Mouse (Mus musculus): ENCODE results near the gene Arid1b. TPM values are rescaled to one million over a fixed set of nuclear protein-coding genes. Genes with fewer than 3 reads are reported as not detected.
A peak's percentile ranks its signal among the peaks of the same experiment; 100 is the strongest.

Arid1b gene
- polyA plus RNA-seq, 1 experiment from 2014 or later: 12.4 TPM

DNA sequence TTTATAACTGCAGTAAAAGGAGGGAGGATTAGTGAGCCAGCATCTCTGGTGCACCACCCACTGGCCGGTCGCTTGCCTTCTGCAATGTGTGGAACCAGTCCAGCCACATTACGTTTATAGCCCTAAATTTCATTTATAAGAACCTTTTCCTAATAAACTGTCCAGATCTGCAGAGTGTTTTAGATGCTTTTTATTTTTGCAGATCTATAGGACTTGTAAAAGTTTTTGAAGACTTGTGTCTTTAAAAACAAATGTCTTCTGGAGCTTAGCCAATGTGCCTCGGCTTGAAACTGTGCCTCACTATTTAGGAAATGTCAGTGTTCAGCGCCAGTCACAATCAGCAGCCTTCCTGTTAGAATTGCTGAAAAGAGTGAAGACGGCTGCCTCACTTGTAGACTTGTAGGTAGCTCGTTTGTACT, 211.0 kb downstream of the Arid1b start:
- WGBS: 56% methylated on average over 7 of the region's 7 CpGs
- Histone ChIP-seq H3K4me1 (ENCODE audit: control insufficient read depth, insufficient read depth, low read length) (peaks cover 27% of the 10 kb centered on the region), H3K27me3 (replicated peaks; ENCODE audit: control insufficient read depth, insufficient read depth, low read length) (no peaks in the 10 kb centered on the region), H3K27ac (replicated peaks; ENCODE audit: low read depth, low read length) (no peak overlapping the region), H3K4me2 (ENCODE audit: low read depth, low read length) (no peak overlapping the region), H3K36me3 (ENCODE audit: control insufficient read depth, insufficient read depth, low read length) (no peaks in the 10 kb centered on the region), H3K9ac (ENCODE audit: low read depth, low read length) (no peak overlapping the region), H3K9me3 (ENCODE audit: control insufficient read depth, low read length) (no peaks in the 10 kb centered on the region), H3K4me3 (ENCODE audit: low read depth, low read length) (no peak overlapping the region)
- no peak for ATAC-seq (ENCODE audit: low read depth)
- no peak for DNase-seq (ENCODE audit: low spot score)

DNA sequence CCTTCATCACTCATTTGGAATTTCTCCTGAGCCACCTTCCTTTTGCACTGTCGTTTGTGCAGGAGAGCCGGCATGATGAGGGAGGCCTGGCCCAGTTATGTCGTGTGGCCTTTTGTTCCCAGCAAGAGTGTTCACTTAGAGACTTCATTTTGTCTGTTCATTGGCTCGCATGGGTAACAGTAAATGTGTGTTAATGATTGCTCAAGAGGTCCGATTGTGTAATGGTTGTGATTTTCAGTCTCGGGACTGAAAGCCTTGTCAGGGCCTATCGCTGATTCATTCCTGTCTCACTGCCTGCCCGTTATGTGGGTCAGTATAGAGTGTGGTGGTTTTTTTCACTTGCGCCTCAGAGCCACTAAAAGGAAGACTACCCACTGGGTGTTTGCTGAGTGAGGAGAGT, 212.6 kb downstream of the Arid1b start:
- Histone ChIP-seq H3K9ac (ENCODE audit: low read depth, low read length) (no peak overlapping the region), H3K9me3 (ENCODE audit: control insufficient read depth, low read length) (no peaks in the 10 kb centered on the region), H3K4me1 (ENCODE audit: control insufficient read depth, insufficient read depth, low read length) (peaks cover 37% of the 10 kb centered on the region), H3K4me3 (ENCODE audit: low read depth, low read length) (no peak overlapping the region), H3K27ac (replicated peaks; ENCODE audit: low read depth, low read length) (no peak overlapping the region), H3K4me2 (ENCODE audit: low read depth, low read length) (no peak overlapping the region), H3K36me3 (ENCODE audit: control insufficient read depth, insufficient read depth, low read length) (no peaks in the 10 kb centered on the region), H3K27me3 (replicated peaks; ENCODE audit: control insufficient read depth, insufficient read depth, low read length) (no peaks in the 10 kb centered on the region)
- no peak for DNase-seq (ENCODE audit: low spot score)
- ATAC-seq (ENCODE audit: low read depth): no peak
- 80% methylated on average over 9 of the region's 9 CpGs for WGBS

- WGBS: 82% methylated on average over 8 of the region's 8 CpGs
- H3K4me2 ChIP-seq (ENCODE audit: low read depth, low read length): no peak overlapping the region
- H3K4me1 ChIP-seq (ENCODE audit: control insufficient read depth, insufficient read depth, low read length): peaks cover 40% of the 10 kb centered on the region
- no peak overlapping the region for H3K27ac ChIP-seq (replicated peaks; ENCODE audit: low read depth, low read length)
- H3K9ac ChIP-seq (ENCODE audit: low read depth, low read length): no peak overlapping the region
- no peaks in the 10 kb centered on the region for H3K9me3 ChIP-seq (ENCODE audit: control insufficient read depth, low read length)
- ATAC-seq (ENCODE audit: low read depth) (no peak), DNase-seq (ENCODE audit: low spot score) (no peak)
- no peaks in the 10 kb centered on the region for H3K36me3 ChIP-seq (ENCODE audit: control insufficient read depth, insufficient read depth, low read length)
- H3K27me3 ChIP-seq (replicated peaks; ENCODE audit: control insufficient read depth, insufficient read depth, low read length): no peaks in the 10 kb centered on the region
- H3K4me3 ChIP-seq (ENCODE audit: low read depth, low read length): no peak overlapping the region
Measured at GRCm38 (mm10) chr17:5207881-5208280, 213.7 kb downstream of the Arid1b start.

GRCm38 (mm10) chr17:5208362-5208761, 214.2 kb downstream of the Arid1b start:
- 21% methylated on average over 3 of the region's 3 CpGs for WGBS
- no peak for DNase-seq (ENCODE audit: low spot score)

DNA sequence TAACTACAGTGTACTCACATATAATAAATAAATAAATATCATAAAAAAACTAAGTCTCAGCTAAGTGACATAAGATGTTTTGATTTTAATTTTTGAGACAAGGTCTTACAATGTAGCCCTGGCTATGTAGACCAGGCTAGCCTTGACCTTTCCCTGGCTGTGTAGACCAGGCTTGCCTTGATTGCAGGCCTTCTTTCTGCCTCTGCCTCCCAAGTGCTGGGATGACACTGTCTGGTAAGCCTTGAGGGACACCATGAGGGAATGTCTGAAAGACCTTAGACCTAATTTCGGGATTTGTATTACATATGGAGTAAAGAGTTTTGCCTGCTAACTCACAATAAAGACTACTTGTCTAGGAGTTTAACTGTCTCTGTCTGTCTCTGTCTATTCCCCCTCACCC, 214.9 kb downstream of the Arid1b start:
- ATAC-seq (ENCODE audit: low read depth) (no peak), DNase-seq (ENCODE audit: low spot score) (no peak)
- Histone ChIP-seq H3K27ac (replicated peaks; ENCODE audit: low read depth, low read length) (no peak overlapping the region), H3K4me1 (ENCODE audit: control insufficient read depth, insufficient read depth, low read length) (peaks cover 36% of the 10 kb centered on the region), H3K9me3 (ENCODE audit: control insufficient read depth, low read length) (no peaks in the 10 kb centered on the region), H3K4me2 (ENCODE audit: low read depth, low read length) (no peak overlapping the region), H3K4me3 (ENCODE audit: low read depth, low read length) (no peak overlapping the region), H3K9ac (ENCODE audit: low read depth, low read length) (no peak overlapping the region), H3K27me3 (replicated peaks; ENCODE audit: control insufficient read depth, insufficient read depth, low read length) (no peaks in the 10 kb centered on the region), H3K36me3 (ENCODE audit: control insufficient read depth, insufficient read depth, low read length) (no peaks in the 10 kb centered on the region)
- WGBS: 89% methylated on average over 1 of the region's 1 CpGs

More at GRCm38 (mm10) chr17:5208362-5208761, 214.2 kb downstream of the Arid1b start:
- Histone ChIP-seq H3K4me2 (ENCODE audit: low read depth, low read length) (no peak overlapping the region), H3K27me3 (replicated peaks; ENCODE audit: control insufficient read depth, insufficient read depth, low read length) (no peaks in the 10 kb centered on the region), H3K4me3 (ENCODE audit: low read depth, low read length) (no peak overlapping the region), H3K27ac (replicated peaks; ENCODE audit: low read depth, low read length) (no peak overlapping the region), H3K9me3 (ENCODE audit: control insufficient read depth, low read length) (no peaks in the 10 kb centered on the region), H3K9ac (ENCODE audit: low read depth, low read length) (no peak overlapping the region), H3K36me3 (ENCODE audit: control insufficient read depth, insufficient read depth, low read length) (no peaks in the 10 kb centered on the region), H3K4me1 (ENCODE audit: control insufficient read depth, insufficient read depth, low read length) (peaks cover 35% of the 10 kb centered on the region)
- ATAC-seq (ENCODE audit: low read depth): no peak

DNA sequence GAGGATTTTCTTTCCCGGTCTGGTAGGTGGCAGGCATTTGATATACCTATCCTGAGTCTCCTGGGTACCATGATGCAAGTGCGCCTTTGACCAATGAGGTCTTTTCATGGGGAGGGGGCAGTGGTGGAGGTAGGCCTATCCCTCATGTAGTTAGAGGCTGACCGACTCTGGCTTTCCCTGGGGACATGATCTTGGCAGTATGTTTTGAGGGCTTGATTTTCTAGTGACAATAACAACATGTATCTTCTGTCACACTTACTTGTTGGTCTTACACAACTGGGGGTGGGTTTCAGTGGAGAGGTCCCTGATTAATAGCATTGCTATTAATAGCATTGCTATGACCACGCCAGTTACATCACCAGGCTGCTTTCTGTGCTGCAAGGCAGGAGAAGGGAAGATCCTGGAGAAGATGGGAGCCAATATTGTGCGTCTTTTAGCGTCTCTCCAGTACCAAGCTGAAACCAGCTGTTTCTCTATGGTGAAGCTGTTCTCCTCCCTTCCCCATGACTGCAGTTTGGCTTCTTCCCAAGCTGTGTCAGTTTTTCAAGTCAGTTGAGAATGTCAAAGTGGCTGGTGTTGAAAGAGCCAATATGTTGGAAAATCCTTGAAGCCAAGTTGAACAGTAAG, 216.1 kb downstream of the Arid1b start:
- no peaks in the 10 kb centered on the region for H3K36me3 ChIP-seq (ENCODE audit: control insufficient read depth, insufficient read depth, low read length)

DNA sequence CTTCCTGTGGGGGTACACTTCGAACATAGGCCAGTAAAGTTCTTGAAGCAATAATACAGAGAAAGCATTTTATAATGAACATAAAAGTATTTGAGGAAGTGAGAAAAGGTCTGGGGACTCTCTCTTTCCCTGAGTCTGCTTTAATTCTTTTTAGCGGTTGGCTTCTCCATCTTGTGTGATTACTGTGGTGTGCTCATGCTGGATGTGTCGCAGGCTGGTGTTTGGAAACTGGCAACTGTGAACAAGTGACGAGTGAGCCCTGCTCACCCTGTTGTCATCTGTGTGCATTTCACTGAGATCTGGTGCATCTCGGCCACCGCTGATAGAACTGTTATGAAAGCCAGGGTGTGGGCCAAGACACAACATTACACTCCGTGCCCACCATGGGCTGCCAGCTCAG, 216.8 kb downstream of the Arid1b start:
- 82% methylated on average over 7 of the region's 7 CpGs for whole genome bisulfite sequencing
- ATAC-seq (ENCODE audit: low read depth): no peak
- H3K36me3 ChIP-seq (ENCODE audit: control insufficient read depth, insufficient read depth, low read length): no peaks in the 10 kb centered on the region
- H3K4me2 ChIP-seq (ENCODE audit: low read depth, low read length): no peak overlapping the region
- H3K9me3 ChIP-seq (ENCODE audit: control insufficient read depth, low read length): no peaks in the 10 kb centered on the region
- H3K4me1 ChIP-seq (ENCODE audit: control insufficient read depth, insufficient read depth, low read length): peaks cover 30% of the 10 kb centered on the region
- no peak overlapping the region for H3K9ac ChIP-seq (ENCODE audit: low read depth, low read length)
- no peak overlapping the region for H3K4me3 ChIP-seq (ENCODE audit: low read depth, low read length)
- H3K27me3 ChIP-seq (replicated peaks; ENCODE audit: control insufficient read depth, insufficient read depth, low read length): no peaks in the 10 kb centered on the region
- DNase-seq (ENCODE audit: low spot score): no peak
- H3K27ac ChIP-seq (replicated peaks; ENCODE audit: low read depth, low read length): no peak overlapping the region

More for the DNA sequence above, 216.1 kb downstream of the Arid1b start:
- ATAC-seq (ENCODE audit: low read depth) (peak; percentile 27; the same call in 1 of the 2 replicates), DNase-seq (ENCODE audit: low spot score) (peak; percentile 74)
- WGBS: 76% methylated on average over 6 of the region's 6 CpGs
- Histone ChIP-seq H3K27ac (replicated peaks; ENCODE audit: low read depth, low read length) (no peak overlapping the region), H3K4me3 (ENCODE audit: low read depth, low read length) (no peak overlapping the region), H3K27me3 (replicated peaks; ENCODE audit: control insufficient read depth, insufficient read depth, low read length) (no peaks in the 10 kb centered on the region), H3K9me3 (ENCODE audit: control insufficient read depth, low read length) (no peaks in the 10 kb centered on the region), H3K4me1 (ENCODE audit: control insufficient read depth, insufficient read depth, low read length) (peaks cover 34% of the 10 kb centered on the region), H3K4me2 (ENCODE audit: low read depth, low read length) (no peak overlapping the region), H3K9ac (ENCODE audit: low read depth, low read length) (no peak overlapping the region)

GRCm38 (mm10) chr17:5212166-5212565, 218.0 kb downstream of the Arid1b start:
- H3K9ac ChIP-seq (ENCODE audit: low read depth, low read length): no peak overlapping the region
- WGBS: 64% methylated on average over 12 of the region's 12 CpGs

DNA sequence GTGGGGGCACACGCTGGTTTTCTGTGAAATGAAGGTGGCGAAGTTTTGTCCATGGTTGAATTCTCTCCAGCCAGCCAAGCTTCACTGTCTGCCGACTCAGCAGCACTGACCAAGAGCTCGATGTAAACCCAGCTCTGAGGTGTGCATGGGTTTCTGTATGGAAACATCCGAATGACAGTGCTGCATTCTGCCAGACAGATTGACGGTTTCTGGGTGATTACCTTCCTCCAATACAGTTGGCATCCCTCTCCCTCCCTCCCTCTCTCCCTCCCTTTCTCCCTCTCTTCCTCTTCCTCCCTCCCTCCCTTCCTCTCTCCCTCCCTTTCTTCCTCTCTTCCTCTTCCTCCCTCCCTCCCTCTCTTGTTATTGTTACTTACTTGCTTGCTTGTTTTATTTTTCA, 219.3 kb downstream of the Arid1b start:
- DNase-seq (ENCODE audit: low spot score) (no peak), ATAC-seq (ENCODE audit: low read depth) (no peak)
- 56% methylated on average over 6 of the region's 6 CpGs for WGBS
- H3K27me3 ChIP-seq (replicated peaks; ENCODE audit: control insufficient read depth, insufficient read depth, low read length): no peaks in the 10 kb centered on the region
- H3K9ac ChIP-seq (ENCODE audit: low read depth, low read length): no peak overlapping the region
- no peak overlapping the region for H3K4me3 ChIP-seq (ENCODE audit: low read depth, low read length)
- peaks cover 35% of the 10 kb centered on the region for H3K4me1 ChIP-seq (ENCODE audit: control insufficient read depth, insufficient read depth, low read length)
- H3K27ac ChIP-seq (replicated peaks; ENCODE audit: low read depth, low read length): no peak overlapping the region
- H3K9me3 ChIP-seq (ENCODE audit: control insufficient read depth, low read length): no peaks in the 10 kb centered on the region
- H3K36me3 ChIP-seq (ENCODE audit: control insufficient read depth, insufficient read depth, low read length): no peaks in the 10 kb centered on the region
- no peak overlapping the region for H3K4me2 ChIP-seq (ENCODE audit: low read depth, low read length)

More at GRCm38 (mm10) chr17:5212166-5212565, 218.0 kb downstream of the Arid1b start:
- H3K27ac ChIP-seq (replicated peaks; ENCODE audit: low read depth, low read length): no peak overlapping the region
- DNase-seq (ENCODE audit: low spot score): peak; percentile 55
- 0 out of 2 replicates have a peak, but pooled peaks have one; percentile 38 for ATAC-seq (ENCODE audit: low read depth)
- H3K9me3 ChIP-seq (ENCODE audit: control insufficient read depth, low read length): no peaks in the 10 kb centered on the region
- no peaks in the 10 kb centered on the region for H3K36me3 ChIP-seq (ENCODE audit: control insufficient read depth, insufficient read depth, low read length)
- peaks cover 31% of the 10 kb centered on the region for H3K4me1 ChIP-seq (ENCODE audit: control insufficient read depth, insufficient read depth, low read length)
- no peak overlapping the region for H3K4me3 ChIP-seq (ENCODE audit: low read depth, low read length)
- H3K4me2 ChIP-seq (ENCODE audit: low read depth, low read length): no peak overlapping the region
- H3K27me3 ChIP-seq (replicated peaks; ENCODE audit: control insufficient read depth, insufficient read depth, low read length): no peaks in the 10 kb centered on the region
